Mouse (Mus musculus) cerebellum, adult 2 months (tissue): ENCODE results near the gene Tnik.

ENCODE experiments used
- CTCF ChIP-seq: fragments of 200-500 bp; IDR thresholded peaks from 2 replicates; pipeline ENCODE4 v1.5.1; 2011; ENCODE audit warnings: low read depth, mild to moderate bottlenecking, control low read depth, low read length, moderate library complexity, borderline replicate concordance; ENCODE audit not compliant: insufficient read depth
- POLR2A ChIP-seq: fragments of 200-500 bp; IDR thresholded peaks from 2 replicates; pipeline ENCODE4 v1.6.1; 2011; ENCODE audit warnings: low read length, control low read depth, borderline replicate concordance; ENCODE audit not compliant: insufficient read depth

DNA sequence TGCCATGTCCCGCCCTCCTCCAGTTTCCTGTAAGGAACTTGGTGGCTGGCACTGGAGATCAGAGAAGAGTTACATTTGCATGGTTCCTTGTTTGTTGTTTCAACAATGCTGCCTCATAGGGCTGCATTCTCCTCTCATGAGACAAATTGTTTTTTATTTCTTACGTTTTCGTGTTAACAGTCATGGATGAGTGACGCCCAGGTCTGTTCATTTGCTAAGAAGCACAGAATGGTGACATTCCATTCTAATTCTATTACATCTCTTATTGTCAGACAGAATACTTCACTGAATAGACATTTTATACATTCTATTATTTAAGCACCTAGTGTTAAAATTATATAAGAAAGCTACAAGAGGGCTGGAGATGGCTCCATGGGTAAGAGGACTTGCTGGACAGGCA is 266.5 kb downstream of the Tnik start:
- TF ChIP-seq CTCF = no peak
- TF ChIP-seq POLR2A = no peak
